Mouse (Mus musculus) forebrain, embryonic 15.5 days (tissue): ENCODE measurements around the gene Vps13a. TPM values are rescaled to one million over a fixed set of nuclear protein-coding genes. Genes with fewer than 3 reads are reported as not detected.

ENCODE experiments used
- ATAC-seq: fragments of 200-750 bp; cut with Nextera tagmentation; replicated peaks from 2 replicates; pipeline ENCODE4 v1.8.0; 2017; ENCODE audit warnings: mild to moderate bottlenecking, moderate TSS enrichment, moderate library complexity
- H3K27ac ChIP-seq: fragments of 300-500 bp; sonication (generic); replicated peaks from 2 replicates; pipeline ENCODE4 v1.5.1; 2015; ENCODE audit warnings: mild to moderate bottlenecking, inconsistent platforms
- H3K27me3 ChIP-seq: fragments of 300-500 bp; sonication (generic); 2 replicates; pipeline ENCODE4 v1.6.1; 2015; ENCODE audit warnings: inconsistent platforms
- H3K36me3 ChIP-seq: fragments of 300-500 bp; sonication (generic); 2 replicates; pipeline ENCODE4 v1.6.1; 2015; ENCODE audit warnings: mild to moderate bottlenecking, inconsistent platforms
- H3K4me1 ChIP-seq: fragments of 300-500 bp; sonication (generic); 2 replicates; pipeline ENCODE4 v1.6.1; 2015; ENCODE audit warnings: inconsistent platforms
- H3K4me2 ChIP-seq: fragments of 300-500 bp; sonication (generic); replicated peaks from 2 replicates; pipeline ENCODE4 v1.6.1; 2015; ENCODE audit warnings: mild to moderate bottlenecking, inconsistent platforms
- H3K4me3 ChIP-seq: fragments of 300-500 bp; sonication (generic); 2 replicates; pipeline ENCODE4 v1.5.1; 2015; ENCODE audit warnings: mild to moderate bottlenecking, inconsistent platforms
- H3K9ac ChIP-seq: fragments of 300-500 bp; sonication (generic); replicated peaks from 2 replicates; pipeline ENCODE4 v1.6.1; 2015; ENCODE audit warnings: mild to moderate bottlenecking, inconsistent platforms
- H3K9me3 ChIP-seq: fragments of 300-500 bp; sonication (generic); 2 replicates; pipeline ENCODE4 v1.6.1; 2016; ENCODE audit warnings: inconsistent platforms
- WGBS: fragments of 180-500 bp; shearing (Covaris S2); methylation state at CpG from one replicate; pipeline ENCODE4 v1.1.7; 2015; ENCODE audit warnings: mixed read lengths; 5-methylcytosine and 5-hydroxymethylcytosine counted together
- polyA plus RNA-seq: library from polyadenylated mRNA; unstranded; fragments of >200 nt; fragmentation: Nextera tagmentation; extraction: Ambion mirVana; gene quantifications from 2 replicates; pipeline ENCODE4 v1.2.1, GENCODE M21; 2015

Gene Vps13a
- polyA plus RNA-seq, 1 experiment from 2014 or later, result 7.7 TPM

DNA sequence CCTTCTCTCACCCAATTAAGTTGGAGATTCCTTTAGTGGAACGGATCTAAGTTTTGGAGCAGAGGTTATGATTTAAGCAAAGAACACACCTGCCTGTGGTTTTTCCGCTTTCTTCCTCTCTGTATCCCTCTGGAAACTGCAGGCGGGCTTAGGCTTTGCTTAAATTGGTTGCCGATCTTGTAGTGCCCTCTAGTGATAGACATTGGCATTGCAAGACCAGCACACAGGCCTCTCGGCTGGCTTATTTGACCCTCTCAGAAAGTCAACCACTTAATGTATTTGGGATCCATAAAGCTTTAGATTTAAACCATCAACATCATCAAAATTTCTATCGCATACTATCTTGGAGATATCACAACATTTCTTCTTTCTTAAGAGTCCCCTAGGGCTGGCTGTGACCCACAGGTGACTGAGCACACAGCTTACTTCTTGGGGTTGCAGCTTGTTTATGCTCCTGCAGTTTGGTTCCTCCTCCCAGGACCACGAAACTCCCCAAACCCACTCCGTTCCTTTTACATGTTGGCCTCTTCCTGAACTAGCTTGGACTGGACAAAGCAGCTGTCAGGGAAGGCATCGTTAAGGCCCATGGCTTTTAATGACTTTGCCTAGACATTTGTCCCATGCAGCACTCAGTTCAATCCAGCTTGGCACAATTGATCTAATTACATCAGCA, 181.3 kb downstream of the Vps13a start:
- ATAC-seq, result peak; percentile 84
- H3K9ac ChIP-seq, result no peak overlapping the region
- H3K36me3 ChIP-seq, result no peaks in the 10 kb centered on the region
- H3K4me3 ChIP-seq, result no peak overlapping the region
- no peaks in the 10 kb centered on the region for H3K9me3 ChIP-seq
- WGBS, result 7% methylated on average over 9 of the region's 9 CpGs
- H3K27ac ChIP-seq, result no peak overlapping the region
- H3K4me2 ChIP-seq, result no peak overlapping the region
- no peaks in the 10 kb centered on the region for H3K27me3 ChIP-seq
- H3K4me1 ChIP-seq, result no peaks in the 10 kb centered on the region

DNA sequence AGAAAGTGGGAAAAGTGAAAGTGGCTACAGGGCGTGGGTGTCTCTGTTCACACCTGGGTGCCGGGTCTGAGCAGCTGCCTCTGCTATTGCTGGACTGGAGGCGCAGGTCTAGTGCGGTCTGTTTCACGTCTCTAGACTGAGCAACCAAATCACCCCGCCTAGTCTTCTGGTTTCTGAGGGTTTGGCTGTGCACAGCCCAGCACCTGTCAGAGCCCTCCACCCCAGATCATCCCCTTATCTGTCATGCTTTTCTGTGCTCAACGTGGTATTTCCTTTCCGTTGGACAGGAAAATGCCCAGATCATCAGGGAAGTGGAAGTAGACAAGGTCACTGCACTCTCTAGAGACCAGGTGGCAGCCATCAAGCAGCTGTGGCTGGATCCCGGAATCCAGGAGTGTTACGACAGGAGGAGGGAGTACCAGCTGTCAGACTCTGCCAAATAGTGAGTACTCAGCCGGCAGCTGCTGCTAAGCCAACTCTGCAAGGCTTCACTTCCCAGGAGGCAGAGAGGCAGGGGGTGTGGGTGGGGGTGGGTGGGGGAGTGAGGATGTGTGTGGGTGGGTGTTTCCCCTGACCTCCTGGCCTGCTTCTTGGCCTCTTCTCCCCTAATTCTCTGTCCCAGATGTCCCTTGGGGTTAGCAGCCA, 182.0 kb downstream of the Vps13a start:
- Histone ChIP-seq H3K9ac (no peak overlapping the region), H3K9me3 (no peaks in the 10 kb centered on the region), H3K4me3 (no peak overlapping the region), H3K27ac (no peak overlapping the region), H3K4me1 (no peaks in the 10 kb centered on the region), H3K36me3 (no peaks in the 10 kb centered on the region), H3K27me3 (no peaks in the 10 kb centered on the region), H3K4me2 (no peak overlapping the region)
- ATAC-seq, result peak; percentile 50
- 54% methylated on average over 11 of the region's 11 CpGs for WGBS

GRCm38 (mm10) chr19:16597216-16597615, 183.5 kb downstream of the Vps13a start:
- Histone ChIP-seq H3K36me3 (no peaks in the 10 kb centered on the region), H3K9ac (no peak overlapping the region), H3K27ac (no peak overlapping the region), H3K4me2 (no peak overlapping the region), H3K4me3 (no peak overlapping the region), H3K27me3 (no peaks in the 10 kb centered on the region), H3K9me3 (no peaks in the 10 kb centered on the region), H3K4me1 (no peaks in the 10 kb centered on the region)
- 74% methylated on average over 6 of the region's 6 CpGs for WGBS
- ATAC-seq, result no peak

DNA sequence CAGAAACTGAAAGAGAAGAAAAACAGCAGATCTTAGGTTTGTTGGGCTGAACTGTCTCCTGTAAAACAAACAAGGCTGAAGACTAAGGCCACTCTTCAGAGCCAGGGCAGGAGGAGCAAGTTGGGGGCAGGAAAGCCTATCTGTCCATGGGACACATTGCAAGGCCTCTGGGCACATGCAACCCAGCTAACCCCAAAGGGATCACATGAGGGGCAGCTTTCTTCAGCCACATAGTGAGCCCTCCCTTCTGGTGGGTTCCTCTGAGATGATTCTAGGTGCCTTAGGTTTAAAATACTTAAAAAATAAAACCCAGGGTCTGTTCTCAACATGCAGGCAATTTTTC, 186.8 kb downstream of the Vps13a start:
- no peak overlapping the region for H3K4me2 ChIP-seq
- no peak for ATAC-seq
- H3K9me3 ChIP-seq, result no peaks in the 10 kb centered on the region
- H3K9ac ChIP-seq, result no peak overlapping the region
- H3K4me3 ChIP-seq, result no peak overlapping the region
- no peaks in the 10 kb centered on the region for H3K4me1 ChIP-seq
- no peaks in the 10 kb centered on the region for H3K36me3 ChIP-seq
- no peak overlapping the region for H3K27ac ChIP-seq
- H3K27me3 ChIP-seq, result no peaks in the 10 kb centered on the region

GRCm38 (mm10) chr19:16593256-16593974, 187.3 kb downstream of the Vps13a start:
- no peaks in the 10 kb centered on the region for H3K27me3 ChIP-seq
- H3K9ac ChIP-seq, result no peak overlapping the region
- no peak overlapping the region for H3K4me2 ChIP-seq
- H3K4me1 ChIP-seq, result no peaks in the 10 kb centered on the region
- no peak overlapping the region for H3K27ac ChIP-seq
- ATAC-seq, result no peak
- WGBS, result 87% methylated on average over 7 of the region's 7 CpGs
- H3K9me3 ChIP-seq, result no peaks in the 10 kb centered on the region
- H3K36me3 ChIP-seq, result no peaks in the 10 kb centered on the region
- H3K4me3 ChIP-seq, result no peak overlapping the region

- H3K4me1 ChIP-seq, result no peaks in the 10 kb centered on the region
- H3K4me3 ChIP-seq, result no peak overlapping the region
- 13% methylated on average over 3 of the region's 3 CpGs for WGBS
- no peaks in the 10 kb centered on the region for H3K36me3 ChIP-seq
- no peak overlapping the region for H3K9ac ChIP-seq
- no peak for ATAC-seq
- no peaks in the 10 kb centered on the region for H3K9me3 ChIP-seq
- no peak overlapping the region for H3K27ac ChIP-seq
- H3K4me2 ChIP-seq, result no peak overlapping the region
- H3K27me3 ChIP-seq, result no peaks in the 10 kb centered on the region
Observed at GRCm38 (mm10) chr19:16585379-16585778, 195.4 kb downstream of the Vps13a start.

DNA sequence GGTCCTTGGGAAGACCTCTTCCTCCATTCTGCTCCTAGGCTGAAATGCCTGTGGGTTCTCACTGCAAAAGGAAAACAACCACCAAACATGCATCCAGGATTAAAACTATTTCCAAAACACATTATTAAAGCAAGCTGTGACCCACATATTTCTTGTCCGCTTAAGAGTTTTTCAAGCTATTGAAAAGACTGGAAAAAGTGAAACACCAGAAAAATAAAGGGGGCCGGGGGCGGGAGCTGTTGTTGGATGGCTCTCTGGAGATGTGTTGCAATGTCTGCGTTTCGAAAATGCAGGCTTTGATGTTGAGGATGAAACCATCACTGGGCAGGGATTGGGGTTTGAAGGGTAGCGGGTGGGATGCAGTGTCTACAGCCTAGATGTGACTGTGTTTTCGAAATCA, 196.2 kb downstream of the Vps13a start:
- 95% methylated on average over 7 of the region's 7 CpGs for WGBS
- no peaks in the 10 kb centered on the region for H3K4me1 ChIP-seq
- ATAC-seq, result no peak

DNA sequence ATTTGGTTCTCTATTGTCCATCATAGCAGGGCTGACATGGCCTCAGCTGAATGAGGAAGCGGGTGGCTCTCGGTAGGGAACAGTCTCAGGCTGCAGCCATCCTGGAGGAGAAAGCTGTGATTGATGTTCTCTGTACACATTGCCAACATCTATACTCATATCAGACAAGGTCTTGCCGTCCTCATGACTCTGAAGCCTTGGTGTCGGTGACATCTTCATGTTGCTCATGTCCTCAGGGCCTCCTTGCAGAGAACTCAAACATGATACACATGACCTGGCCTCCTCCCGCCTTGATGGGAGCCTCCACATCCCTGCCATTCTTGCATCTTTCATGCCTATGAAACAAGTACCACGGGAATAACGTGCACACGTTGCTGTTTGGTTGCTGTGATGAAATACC, 200.2 kb downstream of the Vps13a start:
- H3K9me3 ChIP-seq, result no peaks in the 10 kb centered on the region
- no peaks in the 10 kb centered on the region for H3K4me1 ChIP-seq
- no peak for ATAC-seq
- H3K4me2 ChIP-seq, result no peak overlapping the region
- no peaks in the 10 kb centered on the region for H3K36me3 ChIP-seq
- H3K27ac ChIP-seq, result no peak overlapping the region
- no peak overlapping the region for H3K4me3 ChIP-seq
- no peaks in the 10 kb centered on the region for H3K27me3 ChIP-seq
- H3K9ac ChIP-seq, result no peak overlapping the region
- 91% methylated on average over 8 of the region's 8 CpGs for WGBS

More for the DNA sequence above, 196.2 kb downstream of the Vps13a start:
- Histone ChIP-seq H3K4me2 (no peak overlapping the region), H3K4me3 (no peak overlapping the region), H3K9me3 (no peaks in the 10 kb centered on the region), H3K27ac (no peak overlapping the region), H3K27me3 (no peaks in the 10 kb centered on the region), H3K9ac (no peak overlapping the region), H3K36me3 (no peaks in the 10 kb centered on the region)

DNA sequence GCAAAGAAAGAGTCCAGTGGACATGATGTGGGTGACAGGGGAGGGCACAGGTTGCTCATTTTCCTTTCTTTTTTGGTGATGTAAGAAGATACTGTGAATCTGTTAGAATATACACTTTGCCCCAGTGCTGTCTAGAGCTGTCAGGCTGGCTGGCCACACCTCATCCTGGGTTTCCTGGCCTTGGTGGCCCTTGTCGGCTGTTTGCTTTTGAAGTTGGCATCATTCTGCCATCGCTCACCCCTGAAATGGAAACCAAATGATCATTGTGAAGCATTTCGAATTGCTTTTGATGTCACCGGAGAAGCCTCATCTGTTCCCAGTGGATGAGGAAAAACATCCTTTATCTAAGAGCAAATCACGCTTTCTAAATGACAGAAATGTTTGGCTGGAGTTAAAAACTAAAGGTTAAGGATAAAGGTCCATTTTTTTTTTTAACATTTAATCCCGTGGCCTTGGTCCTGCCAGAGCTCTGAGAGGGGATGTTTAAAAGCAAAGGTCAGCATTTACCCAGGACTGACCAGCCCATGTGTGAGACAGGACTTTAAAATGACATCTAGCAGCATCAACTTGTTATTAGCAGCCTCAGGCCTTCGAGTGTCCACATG, 201.0 kb downstream of the Vps13a start:
- no peak overlapping the region for H3K4me3 ChIP-seq
- no peak overlapping the region for H3K4me2 ChIP-seq
- H3K9ac ChIP-seq, result no peak overlapping the region
- no peaks in the 10 kb centered on the region for H3K27me3 ChIP-seq
- no peak for ATAC-seq
- no peak overlapping the region for H3K27ac ChIP-seq
- 83% methylated on average over 7 of the region's 7 CpGs for WGBS
- H3K36me3 ChIP-seq, result no peaks in the 10 kb centered on the region
- H3K9me3 ChIP-seq, result no peaks in the 10 kb centered on the region
- H3K4me1 ChIP-seq, result no peaks in the 10 kb centered on the region

DNA sequence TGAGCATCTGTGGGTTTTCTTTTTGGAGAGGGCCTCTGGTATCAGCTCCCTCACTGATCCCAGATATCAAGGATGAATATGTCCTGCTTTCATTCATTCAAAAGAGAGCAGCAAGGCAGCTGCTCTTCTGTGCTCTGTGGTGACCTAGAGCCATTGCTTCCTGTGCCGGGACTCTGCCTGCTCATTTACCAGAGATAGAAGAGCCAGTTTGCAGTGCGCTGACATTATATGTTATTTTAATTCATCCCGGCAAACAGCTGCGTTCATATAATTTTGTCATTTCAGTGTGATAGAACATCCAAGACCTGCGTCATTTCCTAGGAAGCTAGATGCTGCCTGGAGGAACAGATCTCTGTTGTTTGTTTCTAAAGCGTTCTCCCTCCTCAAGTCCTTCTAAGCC, 203.9 kb downstream of the Vps13a start:
- no peak for ATAC-seq
- 89% methylated on average over 6 of the region's 6 CpGs for WGBS
- Histone ChIP-seq H3K4me1 (no peaks in the 10 kb centered on the region), H3K27me3 (no peaks in the 10 kb centered on the region), H3K9ac (no peak overlapping the region), H3K4me3 (no peak overlapping the region), H3K27ac (no peak overlapping the region), H3K9me3 (no peaks in the 10 kb centered on the region), H3K4me2 (no peak overlapping the region), H3K36me3 (no peaks in the 10 kb centered on the region)
